Mouse (Mus musculus): ENCODE data around the gene Olfr96. TPM values are rescaled to one million over a fixed set of nuclear protein-coding genes. Genes with fewer than 3 reads are reported as not detected.

Olfr96 gene
- polyA plus RNA-seq, 1 experiment: not detected

DNA sequence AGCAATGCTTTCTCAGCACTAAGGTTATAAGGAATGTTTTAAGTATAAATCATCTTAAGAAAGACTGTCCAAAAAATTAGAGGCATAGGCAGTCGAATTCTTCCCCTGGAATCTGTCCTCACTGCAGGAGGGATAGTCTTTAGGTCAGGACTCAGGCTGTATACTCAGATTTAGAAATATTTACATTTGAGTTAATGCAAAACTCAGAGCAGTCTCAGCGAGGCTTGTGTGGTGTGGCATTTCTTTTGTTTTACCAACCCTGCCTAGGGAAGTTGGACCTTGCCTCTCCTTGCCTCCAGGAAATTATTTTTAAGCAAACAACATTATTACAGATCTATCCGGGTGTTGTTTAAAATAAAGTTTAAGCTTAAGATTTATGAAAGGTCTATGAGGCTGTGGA is 22.3 kb downstream of the Olfr96 start:
- TF ChIP-seq SRF (IDR thresholded peaks at IDR 0.05; ENCODE audit: control insufficient read depth, insufficient read length, low read depth) (no peak), POLR2AphosphoS2 (IDR thresholded peaks at IDR 0.05; ENCODE audit: insufficient read length, low read depth) (no peak), POLR2A (IDR thresholded peaks at IDR 0.05; ENCODE audit: insufficient read length, low read depth) (no peak), TCF3 (IDR thresholded peaks at IDR 0.05; ENCODE audit: insufficient read length, low read depth) (no peak), MYOG (IDR thresholded peaks at IDR 0.05; ENCODE audit: control insufficient read depth in 1 of 3, insufficient read depth in 1 of 3, insufficient read length in 2 of 3, low read depth in 2 of 3) (no peak), USF1 (IDR thresholded peaks at IDR 0.05; ENCODE audit: low read depth) (no peak)
- Histone ChIP-seq H3K36me3 (ENCODE audit: control insufficient read depth, insufficient read depth) (no peaks in the 10 kb centered on the region), H3K4me2 (ENCODE audit: low read depth) (no peak overlapping the region), H3K27me3 (ENCODE audit: control insufficient read depth, insufficient read depth, insufficient read length) (no peaks in the 10 kb centered on the region), H3ac (ENCODE audit: control insufficient read depth, insufficient read length) (no peak overlapping the region), H3K4me3 (no peak overlapping the region), H3K79me2 (ENCODE audit: control insufficient read depth, insufficient read depth) (no peaks in the 10 kb centered on the region)

DNA sequence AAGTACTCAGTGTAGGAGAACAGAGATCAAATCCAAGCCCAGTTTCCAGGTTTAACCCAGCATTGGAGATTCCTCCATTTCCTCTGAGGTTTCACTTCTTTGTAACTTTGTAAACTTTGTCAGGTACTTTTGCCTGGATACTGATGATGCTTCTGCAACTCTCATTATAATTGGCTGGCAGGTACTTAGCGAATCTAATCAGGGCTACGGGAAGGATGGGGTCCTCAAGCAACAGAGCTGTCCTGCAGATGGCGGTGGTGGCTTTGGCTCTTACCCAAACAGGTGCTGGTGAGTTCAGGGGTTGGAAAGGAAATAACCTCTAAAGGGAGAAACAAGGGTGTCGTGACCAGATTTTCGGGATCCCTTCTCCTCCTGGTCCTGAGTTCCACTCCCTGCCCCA is 26.8 kb downstream of the Olfr96 start:
- Histone ChIP-seq H3K27me3 (ENCODE audit: control insufficient read depth, insufficient read depth, insufficient read length) (no peaks in the 10 kb centered on the region), H3ac (ENCODE audit: control insufficient read depth, insufficient read length) (no peak overlapping the region), H3K79me2 (ENCODE audit: control insufficient read depth, insufficient read depth) (no peaks in the 10 kb centered on the region), H3K4me2 (ENCODE audit: low read depth) (peak overlapping the region; percentile 18), H3K4me3 (no peak overlapping the region), H3K36me3 (ENCODE audit: control insufficient read depth, insufficient read depth) (no peaks in the 10 kb centered on the region)
- TF ChIP-seq MYOG (IDR thresholded peaks at IDR 0.05; ENCODE audit: control insufficient read depth in 1 of 3, insufficient read depth in 1 of 3, insufficient read length in 2 of 3, low read depth in 2 of 3): no peak
- no peak for TF ChIP-seq E2F4 (IDR thresholded peaks at IDR 0.05; ENCODE audit: insufficient read depth)
- TF ChIP-seq USF1 (IDR thresholded peaks at IDR 0.05; ENCODE audit: low read depth): no peak
- no peak for TF ChIP-seq POLR2AphosphoS2 (IDR thresholded peaks at IDR 0.05; ENCODE audit: insufficient read length, low read depth)
- no peak for TF ChIP-seq CEBPB (IDR thresholded peaks at IDR 0.05; ENCODE audit: insufficient read depth, poor library complexity, severe bottlenecking)
- TF ChIP-seq MYOD1 (IDR thresholded peaks at IDR 0.05; ENCODE audit: control insufficient read depth in 1 of 3, insufficient read length in 2 of 3, low read depth in 2 of 3): no peak
- TF ChIP-seq MAX (IDR thresholded peaks at IDR 0.05; ENCODE audit: low read depth): no peak
- no peak for TF ChIP-seq POLR2A (IDR thresholded peaks at IDR 0.05; ENCODE audit: insufficient read length, low read depth)
- TF ChIP-seq TCF12 (IDR thresholded peaks at IDR 0.05; ENCODE audit: insufficient read depth, poor library complexity, severe bottlenecking): no peak

DNA sequence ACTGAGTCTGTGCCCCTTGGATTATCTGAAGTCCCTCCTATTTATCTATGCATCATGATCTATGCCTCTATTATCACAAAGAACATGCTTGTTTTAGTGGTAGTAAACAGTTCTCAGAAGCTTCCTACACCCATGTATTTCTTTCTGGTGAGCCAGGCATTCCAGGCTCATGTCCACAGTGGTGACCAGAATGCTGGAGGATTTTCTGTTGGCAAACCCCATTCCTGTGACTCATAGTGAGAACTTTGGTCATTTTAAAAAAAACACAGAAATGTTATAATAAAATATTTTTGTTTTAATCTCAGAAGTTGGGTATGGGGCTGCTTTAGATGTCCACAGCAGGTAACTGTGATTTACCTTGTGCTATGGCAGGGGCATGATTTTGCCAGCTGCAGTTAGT is 29.5 kb downstream of the Olfr96 start:
- H3K79me2 ChIP-seq (ENCODE audit: control insufficient read depth, insufficient read depth): no peaks in the 10 kb centered on the region
- no peaks in the 10 kb centered on the region for H3K36me3 ChIP-seq (ENCODE audit: control insufficient read depth, insufficient read depth)
- no peak overlapping the region for H3ac ChIP-seq (ENCODE audit: control insufficient read depth, insufficient read length)
- no peak overlapping the region for H3K4me3 ChIP-seq
- H3K27me3 ChIP-seq (ENCODE audit: control insufficient read depth, insufficient read depth, insufficient read length): no peaks in the 10 kb centered on the region
- H3K4me2 ChIP-seq (ENCODE audit: low read depth): no peak overlapping the region
- no peak for TF ChIP-seq TCF12 (IDR thresholded peaks at IDR 0.05; ENCODE audit: insufficient read depth, poor library complexity, severe bottlenecking)
- no peak for TF ChIP-seq E2F4 (IDR thresholded peaks at IDR 0.05; ENCODE audit: insufficient read depth)
- no peak for TF ChIP-seq POLR2A (IDR thresholded peaks at IDR 0.05; ENCODE audit: insufficient read length, low read depth)
- no peak for TF ChIP-seq POLR2AphosphoS2 (IDR thresholded peaks at IDR 0.05; ENCODE audit: insufficient read length, low read depth)
- no peak for TF ChIP-seq MYOG (IDR thresholded peaks at IDR 0.05; ENCODE audit: control insufficient read depth in 1 of 3, insufficient read depth in 1 of 3, insufficient read length in 2 of 3, low read depth in 2 of 3)
- TF ChIP-seq REST (IDR thresholded peaks at IDR 0.05; ENCODE audit: insufficient read depth, insufficient read length): no peak
- no peak for TF ChIP-seq USF1 (IDR thresholded peaks at IDR 0.05; ENCODE audit: low read depth)
- TF ChIP-seq MAX (IDR thresholded peaks at IDR 0.05; ENCODE audit: low read depth): no peak

DNA sequence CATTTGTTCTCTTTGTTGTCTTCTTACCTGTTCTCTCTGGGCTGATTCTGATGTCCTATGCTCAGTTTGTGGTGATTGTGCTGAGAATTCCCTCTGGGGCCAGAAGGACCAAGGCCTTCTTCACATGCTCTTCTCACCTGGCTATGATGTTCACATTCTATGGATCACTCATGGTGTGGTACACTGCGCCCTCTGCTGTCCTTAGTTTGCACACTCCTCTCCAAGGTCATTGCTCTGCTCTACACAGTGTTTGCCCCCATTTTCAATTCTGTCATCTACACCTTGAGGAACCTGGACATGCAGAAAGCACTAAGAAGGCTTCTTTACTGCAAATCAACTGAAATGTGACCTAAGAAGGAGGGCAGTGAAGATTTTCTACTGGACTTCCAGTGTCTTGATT is 30.6 kb downstream of the Olfr96 start:
- Histone ChIP-seq H3K27me3 (ENCODE audit: control insufficient read depth, insufficient read depth, insufficient read length) (no peaks in the 10 kb centered on the region), H3K4me2 (ENCODE audit: low read depth) (no peak overlapping the region), H3K4me3 (no peak overlapping the region), H3ac (ENCODE audit: control insufficient read depth, insufficient read length) (no peak overlapping the region), H3K79me2 (ENCODE audit: control insufficient read depth, insufficient read depth) (no peaks in the 10 kb centered on the region), H3K36me3 (ENCODE audit: control insufficient read depth, insufficient read depth) (no peaks in the 10 kb centered on the region)
- no peak for TF ChIP-seq REST (IDR thresholded peaks at IDR 0.05; ENCODE audit: insufficient read depth, insufficient read length)
- no peak for TF ChIP-seq POLR2A (IDR thresholded peaks at IDR 0.05; ENCODE audit: insufficient read length, low read depth)
- no peak for TF ChIP-seq MYOG (IDR thresholded peaks at IDR 0.05; ENCODE audit: control insufficient read depth in 1 of 3, insufficient read depth in 1 of 3, insufficient read length in 2 of 3, low read depth in 2 of 3)
- TF ChIP-seq CEBPB (IDR thresholded peaks at IDR 0.05; ENCODE audit: insufficient read depth, poor library complexity, severe bottlenecking): no peak

DNA sequence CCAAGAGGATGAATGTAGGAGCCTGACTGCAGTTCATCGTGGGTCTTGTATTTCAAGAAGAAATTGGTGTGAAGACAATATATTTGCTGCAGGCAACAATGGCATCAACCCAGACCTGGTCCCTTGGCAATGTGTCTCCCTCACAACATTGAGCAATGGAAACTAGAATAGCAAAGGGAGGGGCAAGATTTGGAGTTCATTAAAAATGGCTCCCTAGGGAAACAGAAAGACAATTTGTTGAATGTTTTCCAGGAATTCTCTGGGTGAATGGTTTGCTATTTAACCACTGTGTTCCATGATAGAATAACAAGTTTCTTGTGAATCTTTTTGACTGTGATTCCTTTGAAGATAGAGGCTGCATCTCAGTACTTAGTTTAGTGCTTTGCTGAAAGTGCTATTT is 43.7 kb downstream of the Olfr96 start, which contains the start of gene Olfr98:
Olfr98 (minus strand) TSS at position 124 of the 400 bp plus-strand sequence.
- Histone ChIP-seq H3K79me2 (ENCODE audit: control insufficient read depth, insufficient read depth) (no peaks in the 10 kb centered on the region), H3K4me2 (ENCODE audit: low read depth) (no peak within 1 kb of the TSS), H3ac (ENCODE audit: control insufficient read depth, insufficient read length) (no peak within 1 kb of the TSS), H3K4me3 (no peak within 1 kb of the TSS), H3K36me3 (ENCODE audit: control insufficient read depth, insufficient read depth) (no peaks in the 10 kb centered on the region), H3K27me3 (ENCODE audit: control insufficient read depth, insufficient read depth, insufficient read length) (no peaks in the 10 kb centered on the region)
- TF ChIP-seq REST (IDR thresholded peaks at IDR 0.05; ENCODE audit: insufficient read depth, insufficient read length) (no peak), TCF3 (IDR thresholded peaks at IDR 0.05; ENCODE audit: insufficient read length, low read depth) (no peak), MYOD1 (IDR thresholded peaks at IDR 0.05; ENCODE audit: control insufficient read depth in 1 of 3, insufficient read length in 2 of 3, low read depth in 2 of 3) (no peak), USF1 (IDR thresholded peaks at IDR 0.05; ENCODE audit: low read depth) (no peak), MYOG (IDR thresholded peaks at IDR 0.05; ENCODE audit: control insufficient read depth in 1 of 3, insufficient read depth in 1 of 3, insufficient read length in 2 of 3, low read depth in 2 of 3) (no peak), CEBPB (IDR thresholded peaks at IDR 0.05; ENCODE audit: insufficient read depth, poor library complexity, severe bottlenecking) (no peak), POLR2A (IDR thresholded peaks at IDR 0.05; ENCODE audit: insufficient read length, low read depth) (no peak), SRF (IDR thresholded peaks at IDR 0.05; ENCODE audit: control insufficient read depth, insufficient read length, low read depth) (no peak), MAX (IDR thresholded peaks at IDR 0.05; ENCODE audit: low read depth) (no peak), POLR2AphosphoS2 (IDR thresholded peaks at IDR 0.05; ENCODE audit: insufficient read length, low read depth) (no peak), E2F4 (IDR thresholded peaks at IDR 0.05; ENCODE audit: insufficient read depth) (no peak), TCF12 (IDR thresholded peaks at IDR 0.05; ENCODE audit: insufficient read depth, poor library complexity, severe bottlenecking) (no peak)
